Mouse (Mus musculus) layer of hippocampus, adult 11-12 months (tissue): Measurements from ENCODE around the gene Unc13d.
"Not testable (repeated sequence)": the region's sequence is repeated elsewhere in the genome, so short reads cannot be mapped to it uniquely, and the experiment has no call there.

Source experiments
- DNase-seq: peaks from one replicate; pipeline ENCODE4 v3.0.0; 2022; ENCODE audit warnings: low spot score

Unc13d gene

DNA sequence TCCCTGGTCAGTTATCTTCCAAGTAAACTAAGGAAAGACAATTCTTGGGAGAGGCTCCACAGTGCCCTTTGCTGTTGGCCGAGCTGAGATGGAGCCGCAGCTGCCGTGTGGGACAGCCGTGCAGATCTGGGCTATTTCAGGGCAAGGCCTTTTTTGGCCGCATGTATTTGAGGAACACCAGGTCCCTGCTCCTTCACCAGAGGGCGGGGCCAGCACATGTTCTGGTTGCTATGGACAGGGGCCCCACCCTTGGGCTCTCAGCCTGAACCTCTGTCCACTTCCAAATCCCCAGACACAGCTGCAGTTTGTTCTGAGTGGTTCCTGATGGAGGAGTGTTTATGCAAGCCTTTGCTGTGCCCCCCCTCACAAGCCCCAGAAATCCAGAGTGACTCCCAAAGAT, 22.6 kb upstream of the Unc13d start:
- no peak for DNase-seq

DNA sequence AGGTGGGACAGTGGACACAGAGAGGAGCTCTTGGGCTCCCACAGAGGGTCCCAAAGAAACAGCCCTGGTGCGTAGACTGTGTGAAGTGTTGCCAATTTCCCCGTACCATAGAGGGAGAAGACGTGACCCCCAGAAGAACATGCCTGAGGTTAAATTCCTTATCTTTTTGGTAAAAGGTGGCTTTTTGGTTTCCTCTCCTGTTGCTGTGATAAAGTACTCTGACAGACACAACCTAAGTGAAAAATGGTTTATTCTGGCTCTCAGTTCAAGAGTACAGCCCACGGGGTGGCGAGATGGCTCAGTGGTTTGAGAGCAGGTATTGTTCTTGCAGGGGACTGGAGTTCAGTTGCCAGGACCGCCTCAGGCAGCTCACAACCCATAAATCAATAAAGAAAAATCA, 21.7 kb upstream of the Unc13d start:
- no peak for DNase-seq

- no peak for DNase-seq
Observed at GRCm38 (mm10) chr11:116098711-116099460, 21.1 kb upstream of the Unc13d start.

DNA sequence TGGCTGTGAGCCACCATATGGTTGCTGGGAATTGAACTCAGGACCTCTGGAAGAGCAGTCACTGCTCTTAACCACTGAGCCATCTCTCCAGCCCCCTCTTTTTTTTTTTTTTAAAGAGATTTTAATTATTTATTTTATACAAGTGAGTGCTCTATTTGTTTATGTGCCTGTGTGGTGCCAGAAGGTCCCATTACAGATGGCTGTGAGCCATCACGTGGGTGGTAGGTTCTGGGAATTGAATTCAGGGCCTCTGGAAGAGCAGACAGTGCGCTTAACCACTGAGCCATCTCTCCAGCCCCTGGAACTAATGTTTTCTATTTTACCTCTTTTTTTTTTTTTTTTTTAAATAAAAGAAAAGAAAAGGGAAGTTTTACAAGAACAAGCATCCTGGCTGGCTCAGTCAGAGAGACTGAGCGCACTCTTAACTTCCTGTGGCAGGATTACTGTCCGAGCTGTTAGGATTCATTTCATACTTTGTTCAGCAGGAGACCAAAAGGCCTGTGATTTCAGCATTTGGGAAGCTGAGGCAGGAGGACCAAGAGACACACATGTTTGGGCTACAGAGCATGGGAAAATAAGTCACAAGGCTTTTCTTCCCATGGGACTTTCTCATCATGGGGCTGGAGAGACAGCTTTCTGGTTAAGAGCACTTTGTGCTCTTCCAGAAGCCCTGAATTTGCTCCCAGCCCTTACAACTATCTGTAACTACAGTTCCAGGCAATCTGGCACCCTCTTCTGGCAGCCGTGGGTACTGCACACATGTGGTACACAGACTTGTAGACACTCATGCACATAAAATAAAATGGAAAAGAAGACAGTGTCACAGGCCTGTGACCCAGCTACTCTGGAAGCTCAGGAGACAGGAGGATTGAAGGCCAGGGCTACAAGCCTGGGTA, 18.7 kb upstream of the Unc13d start:
- DNase-seq: no peak

DNA sequence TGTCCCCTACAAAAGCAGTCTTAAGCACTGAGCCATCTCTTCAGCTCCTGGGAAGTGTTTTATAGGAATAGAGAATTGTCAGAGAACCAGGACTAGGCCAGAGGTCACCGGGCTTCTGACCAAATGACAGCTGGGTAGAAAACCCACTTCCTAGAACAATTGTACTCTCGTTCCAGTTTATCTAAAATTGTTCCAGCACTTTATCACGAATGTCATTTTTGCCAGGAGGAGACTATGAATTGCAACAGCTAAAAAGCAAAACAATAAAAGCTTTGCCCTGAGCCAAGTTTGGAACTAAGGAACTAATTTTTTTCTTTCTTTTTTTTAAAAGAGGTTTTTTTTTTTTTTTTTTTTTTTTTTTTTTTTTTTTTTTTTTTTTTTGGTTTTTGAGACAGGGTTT, 17.8 kb upstream of the Unc13d start:
- DNase-seq: no peak

DNA sequence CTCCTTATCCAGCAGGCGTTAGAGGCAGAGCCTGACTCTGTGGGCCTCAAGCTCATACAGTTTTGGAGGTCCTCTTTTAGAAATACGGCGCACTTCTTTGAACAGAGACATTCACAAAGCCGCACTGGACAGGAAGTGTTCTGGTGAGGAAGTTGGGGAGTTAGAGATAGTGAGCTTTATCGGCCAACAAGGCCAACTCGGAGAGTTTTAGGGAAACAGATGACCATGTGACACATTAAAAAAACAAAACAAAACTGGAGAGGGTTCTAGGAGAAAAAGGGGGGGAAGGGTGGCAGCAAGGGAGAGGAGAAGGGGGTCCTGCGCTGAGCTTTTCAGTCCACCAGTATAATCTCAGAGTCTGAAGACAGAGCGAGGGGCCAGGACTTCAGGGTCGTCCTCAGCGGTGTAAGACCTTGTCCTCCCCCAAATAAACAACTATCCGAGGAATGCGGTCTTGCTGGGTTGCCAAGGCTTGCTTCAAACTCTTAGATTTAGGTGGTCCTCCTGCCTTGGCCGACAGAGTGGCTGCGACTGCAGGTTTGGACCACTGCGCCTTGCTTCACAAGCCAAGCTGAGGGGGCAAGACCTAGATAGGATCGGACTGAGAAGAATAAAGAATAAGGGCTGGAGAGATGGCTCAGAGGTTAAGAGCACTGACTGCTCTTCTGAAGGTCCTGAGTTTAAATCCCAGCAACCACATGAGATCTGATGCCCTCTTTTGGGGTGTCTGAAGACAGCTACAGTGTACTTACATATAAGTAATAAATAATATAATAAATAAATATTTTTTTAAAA, 16.2 kb upstream of the Unc13d start:
- DNase-seq: no peak

- not testable (repeated sequence) for DNase-seq
Observed at GRCm38 (mm10) chr11:116092959-116093358, 15.2 kb upstream of the Unc13d start.

GRCm38 (mm10) chr11:116091591-116091990, 13.8 kb upstream of the Unc13d start:
- no peak for DNase-seq

GRCm38 (mm10) chr11:116089545-116089944, 11.8 kb upstream of the Unc13d start:
- DNase-seq: no peak

GRCm38 (mm10) chr11:116088741-116089394, 11.1 kb upstream of the Unc13d start:
- DNase-seq: no peak

GRCm38 (mm10) chr11:116088188-116088587, 10.4 kb upstream of the Unc13d start:
- no peak for DNase-seq

DNA sequence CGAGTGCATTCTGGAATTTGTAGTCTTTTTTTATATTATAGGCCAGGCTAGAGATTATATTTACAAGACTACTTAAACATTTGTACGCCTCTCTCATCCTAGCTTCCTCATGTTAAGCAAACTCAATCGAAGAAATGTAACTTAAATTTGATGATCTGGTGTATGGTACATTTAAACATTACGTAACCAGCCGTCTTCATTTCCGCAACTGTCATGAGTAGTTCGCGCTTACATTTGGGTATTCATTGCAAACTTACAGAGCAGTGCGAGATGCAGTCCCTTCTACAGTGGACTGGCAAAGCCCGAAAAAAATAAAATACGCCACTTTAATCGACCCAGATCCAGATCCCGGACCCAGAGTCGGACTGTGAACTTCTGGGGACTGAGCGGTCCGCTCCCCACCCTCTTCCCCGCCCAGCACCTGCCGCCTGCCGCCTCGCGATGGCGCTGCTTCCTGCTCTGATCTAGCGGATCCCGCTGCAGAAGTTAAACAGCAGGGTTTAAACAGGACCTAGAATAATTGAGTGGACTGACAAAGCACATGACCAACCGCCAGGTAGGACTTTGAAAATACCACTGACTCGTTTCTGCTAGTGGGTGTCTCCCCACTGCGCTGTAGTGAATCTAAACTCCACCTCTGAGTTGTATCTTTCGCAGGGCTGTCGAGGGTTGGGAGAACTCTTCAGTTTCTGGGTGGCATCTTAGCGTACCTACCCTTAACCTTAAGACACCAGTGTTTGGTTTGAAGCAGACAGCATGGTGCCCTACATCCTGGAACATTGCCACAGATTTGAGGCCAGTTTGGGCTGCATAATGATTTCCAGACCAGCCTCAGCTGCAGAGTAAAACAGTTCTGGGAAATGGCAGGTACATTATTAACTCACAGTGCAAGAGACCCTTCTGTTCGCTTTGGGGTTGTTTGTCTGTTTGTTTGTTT, 9.7 kb upstream of the Unc13d start:
- peak; percentile 86 for DNase-seq

GRCm38 (mm10) chr11:116086258-116087193, 8.8 kb upstream of the Unc13d start, which contains the start of gene Wbp2:
TSS of gene Wbp2 (minus strand) at chr11:116086995.
- peak; percentile 99 for DNase-seq

DNA sequence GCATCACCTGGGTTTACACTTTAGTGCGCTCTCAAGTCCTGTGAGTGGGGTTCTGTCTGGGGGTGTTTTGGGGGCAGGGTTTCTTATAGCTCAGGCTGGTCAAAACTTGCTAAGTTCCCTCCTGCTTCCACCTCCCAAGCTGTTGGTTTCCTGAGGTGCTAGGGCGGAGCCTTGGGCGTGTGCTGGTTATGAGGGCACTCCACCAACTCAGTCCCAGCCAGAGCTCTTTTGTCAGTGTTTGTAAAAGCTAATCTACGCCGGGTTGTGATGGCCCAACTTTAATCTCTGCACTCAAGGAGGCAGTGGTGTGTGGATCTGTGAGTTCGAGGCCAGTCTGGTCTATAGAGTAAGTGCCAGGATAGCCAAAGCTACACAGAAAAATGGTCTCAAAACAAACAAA, 6.4 kb upstream of the Unc13d start:
- DNase-seq: no peak

- no peak for DNase-seq
Observed at GRCm38 (mm10) chr11:116083096-116083672, 5.4 kb upstream of the Unc13d start.

GRCm38 (mm10) chr11:116081081-116081480, 3.3 kb upstream of the Unc13d start:
- no peak for DNase-seq

DNA sequence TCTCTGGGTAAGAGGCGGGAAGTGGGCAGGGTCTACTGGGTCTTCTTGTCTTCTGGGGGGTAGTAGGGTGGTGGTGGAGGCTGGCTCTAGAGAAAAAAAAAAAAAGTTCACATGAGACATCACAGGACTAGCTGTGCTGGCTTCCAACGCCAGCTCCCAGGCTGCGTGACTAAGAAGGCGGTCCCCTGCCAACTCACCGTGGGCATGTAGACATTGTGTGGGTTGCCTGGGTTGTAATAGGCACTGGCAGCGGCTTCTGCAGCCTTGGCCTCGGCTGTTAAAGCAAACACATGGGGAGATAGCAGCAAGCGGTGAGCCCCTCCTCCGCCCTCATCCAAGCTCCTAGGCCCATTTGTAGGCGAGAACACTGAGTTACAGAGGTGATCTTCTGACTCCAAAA, 1.8 kb upstream of the Unc13d start:
- DNase-seq: peak; percentile 87

GRCm38 (mm10) chr11:116078676-116079320, 1.0 kb upstream of the Unc13d start:
- DNase-seq: no peak

DNA sequence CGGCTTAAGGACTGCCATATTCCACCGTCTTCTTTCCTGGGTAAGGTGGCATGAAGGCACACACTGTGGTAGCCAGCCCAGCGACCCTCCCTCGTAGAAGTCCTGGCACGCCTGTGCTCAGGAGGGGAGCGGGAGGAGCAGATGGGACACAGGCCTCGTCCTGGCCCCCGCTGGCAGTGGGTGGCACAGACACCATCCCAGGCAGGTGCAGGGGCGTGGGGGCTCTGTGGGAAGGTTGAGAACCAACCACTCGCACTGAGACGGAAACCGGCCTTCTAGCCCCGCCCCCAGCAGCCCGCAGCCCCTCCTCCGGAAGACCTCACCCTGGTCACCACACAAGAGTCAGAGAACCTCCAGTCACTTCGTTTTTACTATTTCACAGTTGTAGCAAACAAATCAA, 460 bp upstream of the Unc13d start:
- no peak for DNase-seq
